Mouse (Mus musculus): ENCODE measurements at regions not wholly inside any gene's neighbourhood (a gene's known extent, or its start where the extent isn't known, plus 50 kb on each side); places are given as distances from the start of the nearest gene placed in this dataset.

DNA sequence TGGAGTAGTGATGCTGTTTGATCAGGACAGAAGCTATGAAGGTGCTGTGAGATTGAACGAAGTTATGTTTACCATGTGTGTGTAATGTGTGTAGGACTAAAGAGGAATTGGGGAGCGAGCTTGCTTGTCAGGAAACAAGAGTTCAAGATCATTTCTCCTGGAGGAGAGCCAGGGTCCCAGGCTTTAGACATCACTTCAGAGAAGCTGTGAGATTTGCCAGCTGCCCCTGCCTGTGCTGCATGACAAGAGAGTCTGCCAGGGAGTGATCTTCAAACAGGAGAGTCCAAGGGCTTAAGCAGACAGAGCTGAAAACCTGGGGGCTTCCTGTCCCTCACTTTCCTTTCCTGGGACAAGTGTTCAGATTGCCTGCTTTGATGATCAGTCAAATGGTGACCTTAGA is 818.3 kb downstream of the Tmem114 start:
- no peak overlapping the region for H3K9ac ChIP-seq (ENCODE audit: low read depth, low read length)
- H3K27ac ChIP-seq (ENCODE audit: low read length) = no peak overlapping the region
- H3K4me1 ChIP-seq (ENCODE audit: control insufficient read depth, insufficient read depth, low read length) = no peaks in the 10 kb centered on the region
- no peak for ATAC-seq
- H3K27me3 ChIP-seq (ENCODE audit: control insufficient read depth, insufficient read depth, low read depth, low read length) = no peaks in the 10 kb centered on the region
- H3K36me3 ChIP-seq (ENCODE audit: control insufficient read depth, insufficient read depth, low read length) = no peaks in the 10 kb centered on the region
- no peak overlapping the region for H3K4me2 ChIP-seq (ENCODE audit: low read length)
- H3K9me3 ChIP-seq (replicated peaks; ENCODE audit: control insufficient read depth, low read length, poor library complexity, severe bottlenecking) = no peaks in the 10 kb centered on the region
- H3K4me3 ChIP-seq (ENCODE audit: low read depth, low read length) = no peak overlapping the region
- 78% methylated on average over 2 of the region's 2 CpGs for WGBS

DNA sequence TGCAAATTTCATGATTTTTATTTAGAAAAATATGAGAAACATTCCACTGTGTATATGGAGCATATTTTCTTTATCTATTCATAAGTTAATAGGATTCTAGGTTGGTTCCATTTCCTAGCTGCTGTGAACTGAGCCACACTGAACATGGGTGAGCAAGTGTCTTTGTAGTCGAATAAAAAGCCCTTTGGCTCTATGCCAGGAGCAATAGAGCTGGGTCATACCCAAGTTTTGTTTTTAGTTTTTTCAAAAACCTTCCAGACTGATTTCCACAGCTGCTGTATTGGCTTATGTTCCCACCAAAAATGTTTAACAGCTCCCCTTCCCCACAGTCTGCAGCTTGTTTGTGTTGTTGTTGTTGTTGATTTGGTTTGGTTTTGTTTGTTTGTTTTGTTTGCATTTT is 822.5 kb downstream of the Tmem114 start:
- WGBS = 25% methylated on average over 1 of the region's 1 CpGs
- Histone ChIP-seq H3K27me3 (ENCODE audit: control insufficient read depth, insufficient read depth, low read depth, low read length) (no peaks in the 10 kb centered on the region), H3K4me1 (ENCODE audit: control insufficient read depth, insufficient read depth, low read length) (no peaks in the 10 kb centered on the region)

DNA sequence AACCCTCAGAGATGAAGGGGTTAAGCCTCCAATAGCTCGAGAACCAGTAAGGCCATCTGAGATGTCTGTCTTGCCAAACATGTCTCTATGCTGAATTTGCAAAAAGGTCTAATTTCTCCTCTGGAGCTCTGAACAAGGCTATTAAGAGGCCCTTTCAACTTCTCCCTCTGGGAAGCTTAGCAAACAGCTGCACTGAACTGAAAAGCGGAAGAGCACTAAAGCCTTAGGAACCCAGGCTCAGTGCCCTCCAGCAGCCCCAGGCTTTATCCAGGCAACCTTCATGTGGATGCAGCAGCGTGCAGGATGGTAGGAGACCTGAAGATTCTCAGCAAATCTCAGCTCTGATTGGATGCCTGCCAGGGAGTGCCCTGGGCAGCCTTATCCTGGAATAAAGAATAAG is 850.1 kb downstream of the Tmem114 start:
- 29% methylated on average over 3 of the region's 3 CpGs for WGBS
- no peak overlapping the region for H3K4me3 ChIP-seq (ENCODE audit: low read depth, low read length)
- no peaks in the 10 kb centered on the region for H3K27me3 ChIP-seq (ENCODE audit: control insufficient read depth, insufficient read depth, low read depth, low read length)
- H3K27ac ChIP-seq (ENCODE audit: low read length) = no peak overlapping the region
- no peak overlapping the region for H3K9ac ChIP-seq (ENCODE audit: low read depth, low read length)
- no peak for ATAC-seq
- no peaks in the 10 kb centered on the region for H3K36me3 ChIP-seq (ENCODE audit: control insufficient read depth, insufficient read depth, low read length)
- no peaks in the 10 kb centered on the region for H3K9me3 ChIP-seq (replicated peaks; ENCODE audit: control insufficient read depth, low read length, poor library complexity, severe bottlenecking)
- peaks cover 3% of the 10 kb centered on the region; the same call in 1 of the 2 replicates for H3K4me1 ChIP-seq (ENCODE audit: control insufficient read depth, insufficient read depth, low read length)
- no peak overlapping the region for H3K4me2 ChIP-seq (ENCODE audit: low read length)

More for the DNA sequence above, 822.5 kb downstream of the Tmem114 start:
- Histone ChIP-seq H3K36me3 (ENCODE audit: control insufficient read depth, insufficient read depth, low read length) (no peaks in the 10 kb centered on the region), H3K4me3 (ENCODE audit: low read depth, low read length) (no peak overlapping the region), H3K27ac (ENCODE audit: low read length) (no peak overlapping the region), H3K9me3 (replicated peaks; ENCODE audit: control insufficient read depth, low read length, poor library complexity, severe bottlenecking) (no peaks in the 10 kb centered on the region), H3K9ac (ENCODE audit: low read depth, low read length) (no peak overlapping the region), H3K4me2 (ENCODE audit: low read length) (no peak overlapping the region)
- no peak for ATAC-seq

DNA sequence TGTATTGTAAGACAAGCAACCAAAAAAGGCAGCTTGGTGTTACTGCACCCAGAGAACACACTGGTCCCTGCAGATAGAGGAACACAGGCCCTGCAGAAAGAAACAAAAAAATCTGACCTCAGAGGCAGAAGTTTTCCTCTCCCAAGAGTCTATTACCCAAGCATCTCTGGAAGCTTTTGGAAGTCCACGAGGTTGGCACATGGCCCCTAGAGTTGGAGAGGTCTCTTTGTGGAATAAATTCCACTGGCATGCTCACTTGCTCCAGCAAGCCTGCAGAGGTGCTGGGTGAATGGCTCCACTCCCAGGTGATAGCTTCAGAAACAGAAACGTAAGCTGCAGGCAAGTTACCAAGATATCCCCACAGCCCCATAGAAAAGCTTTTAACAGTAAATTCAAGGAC is 864.1 kb downstream of the Tmem114 start:
- Histone ChIP-seq H3K27ac (ENCODE audit: low read length) (no peak overlapping the region), H3K4me1 (ENCODE audit: control insufficient read depth, insufficient read depth, low read length) (no peaks in the 10 kb centered on the region), H3K36me3 (ENCODE audit: control insufficient read depth, insufficient read depth, low read length) (no peaks in the 10 kb centered on the region), H3K9me3 (replicated peaks; ENCODE audit: control insufficient read depth, low read length, poor library complexity, severe bottlenecking) (no peaks in the 10 kb centered on the region), H3K9ac (ENCODE audit: low read depth, low read length) (no peak overlapping the region), H3K4me2 (ENCODE audit: low read length) (no peak overlapping the region), H3K4me3 (ENCODE audit: low read depth, low read length) (no peak overlapping the region), H3K27me3 (ENCODE audit: control insufficient read depth, insufficient read depth, low read depth, low read length) (no peaks in the 10 kb centered on the region)
- no peak for ATAC-seq
- WGBS = 85% methylated on average over 2 of the region's 2 CpGs

DNA sequence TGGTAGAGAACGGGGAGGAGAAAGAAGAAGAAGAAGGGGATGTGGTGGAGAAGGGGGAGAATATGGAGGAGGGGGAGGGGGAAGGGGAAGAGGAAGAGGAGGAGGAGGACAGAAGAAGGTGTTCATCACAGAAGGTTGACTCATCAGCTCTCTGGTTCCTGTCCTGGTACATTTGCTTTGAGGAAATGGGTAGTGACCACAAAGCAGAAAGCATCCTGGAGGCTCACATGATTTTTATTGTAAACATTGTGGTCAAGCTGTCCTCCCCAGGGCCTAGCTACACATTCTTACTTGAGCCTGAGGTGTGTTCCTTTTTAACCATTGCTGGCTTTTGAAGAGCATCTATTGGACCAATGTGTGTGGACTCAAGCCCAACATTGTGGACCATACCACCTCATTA is 865.8 kb downstream of the Tmem114 start:
- no peak overlapping the region for H3K9ac ChIP-seq (ENCODE audit: low read depth, low read length)
- H3K4me2 ChIP-seq (ENCODE audit: low read length) = no peak overlapping the region
- H3K27me3 ChIP-seq (ENCODE audit: control insufficient read depth, insufficient read depth, low read depth, low read length) = no peaks in the 10 kb centered on the region
- H3K27ac ChIP-seq (ENCODE audit: low read length) = no peak overlapping the region
- H3K36me3 ChIP-seq (ENCODE audit: control insufficient read depth, insufficient read depth, low read length) = no peaks in the 10 kb centered on the region
- no peak overlapping the region for H3K4me3 ChIP-seq (ENCODE audit: low read depth, low read length)
- no peaks in the 10 kb centered on the region for H3K4me1 ChIP-seq (ENCODE audit: control insufficient read depth, insufficient read depth, low read length)
- 92% methylated on average over 1 of the region's 1 CpGs for WGBS
- H3K9me3 ChIP-seq (replicated peaks; ENCODE audit: control insufficient read depth, low read length, poor library complexity, severe bottlenecking) = no peaks in the 10 kb centered on the region
- no peak for ATAC-seq

DNA sequence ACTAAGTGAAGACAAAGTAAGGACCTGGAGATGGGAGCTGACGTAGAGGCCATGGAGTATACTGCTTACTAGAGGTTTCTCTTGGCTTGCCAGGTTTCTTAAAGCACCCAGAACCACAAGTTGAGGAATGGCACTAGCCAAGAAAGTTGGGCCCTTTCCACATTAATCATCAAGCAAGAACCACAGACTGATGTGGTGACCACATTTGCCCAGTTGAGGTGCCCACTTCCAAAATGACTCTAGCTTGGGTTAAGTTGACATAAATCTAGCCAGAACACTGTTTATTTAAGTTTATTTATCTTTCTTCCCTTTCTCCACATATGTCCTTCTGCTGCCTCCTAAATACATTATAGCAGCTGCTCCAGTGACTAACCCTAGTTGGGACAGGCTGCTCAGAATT is 866.3 kb downstream of the Tmem114 start:
- WGBS = 86% methylated on average over 1 of the region's 1 CpGs

DNA sequence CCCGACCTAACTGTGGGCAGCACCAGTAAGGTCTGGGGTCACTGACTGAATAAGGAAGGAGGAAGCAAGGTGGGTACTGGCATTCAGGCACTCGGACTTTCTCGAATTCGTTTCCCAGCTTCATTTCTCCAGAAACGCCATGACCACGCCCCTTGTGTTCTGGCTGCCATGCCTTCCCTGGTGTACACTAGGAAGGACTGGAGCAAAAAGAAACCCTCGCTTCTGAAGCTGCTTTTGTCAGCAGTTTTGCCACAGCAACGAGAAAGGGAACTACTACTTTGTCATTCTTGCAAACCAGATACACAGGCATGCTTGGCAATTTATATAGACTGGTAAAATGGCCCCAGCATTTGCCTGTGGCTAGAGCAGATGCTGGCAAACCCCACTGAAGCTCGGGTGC is 869.0 kb downstream of the Tmem114 start:
- no peak for ATAC-seq

More for the DNA sequence above, 866.3 kb downstream of the Tmem114 start:
- no peak overlapping the region for H3K27ac ChIP-seq (ENCODE audit: low read length)
- no peak overlapping the region for H3K9ac ChIP-seq (ENCODE audit: low read depth, low read length)
- H3K36me3 ChIP-seq (ENCODE audit: control insufficient read depth, insufficient read depth, low read length) = no peaks in the 10 kb centered on the region
- H3K4me1 ChIP-seq (ENCODE audit: control insufficient read depth, insufficient read depth, low read length) = no peaks in the 10 kb centered on the region
- no peak for ATAC-seq
- H3K4me2 ChIP-seq (ENCODE audit: low read length) = no peak overlapping the region
- no peaks in the 10 kb centered on the region for H3K9me3 ChIP-seq (replicated peaks; ENCODE audit: control insufficient read depth, low read length, poor library complexity, severe bottlenecking)
- H3K4me3 ChIP-seq (ENCODE audit: low read depth, low read length) = no peak overlapping the region
- no peaks in the 10 kb centered on the region for H3K27me3 ChIP-seq (ENCODE audit: control insufficient read depth, insufficient read depth, low read depth, low read length)

DNA sequence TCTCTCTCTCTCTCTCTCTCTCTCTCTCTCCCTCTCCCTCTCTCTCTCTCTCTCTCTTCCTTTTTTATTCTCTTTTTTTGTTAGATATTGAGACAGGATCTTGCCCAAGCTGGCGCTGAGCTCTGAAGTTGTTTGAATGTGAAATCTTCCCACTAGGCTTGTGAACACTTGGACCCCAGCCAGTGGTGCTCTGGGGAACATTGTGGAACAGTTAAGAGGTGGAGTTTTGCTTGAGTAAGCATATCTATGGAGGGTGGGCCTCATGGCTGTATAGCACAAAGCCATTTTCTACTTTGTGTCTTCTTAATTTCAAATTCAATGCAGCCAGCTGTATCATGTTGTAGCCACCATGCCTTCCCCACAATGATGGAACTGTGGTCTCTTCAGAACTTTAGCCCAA is 875.4 kb downstream of the Tmem114 start:
- H3K4me2 ChIP-seq (ENCODE audit: low read length) = no peak overlapping the region
- no peaks in the 10 kb centered on the region for H3K27me3 ChIP-seq (ENCODE audit: control insufficient read depth, insufficient read depth, low read depth, low read length)
- H3K9ac ChIP-seq (ENCODE audit: low read depth, low read length) = no peak overlapping the region
- H3K36me3 ChIP-seq (ENCODE audit: control insufficient read depth, insufficient read depth, low read length) = no peaks in the 10 kb centered on the region
- no peak overlapping the region for H3K27ac ChIP-seq (ENCODE audit: low read length)
- H3K4me1 ChIP-seq (ENCODE audit: control insufficient read depth, insufficient read depth, low read length) = 0 out of 2 replicates have a peak, but pooled peaks cover 2% of the 10 kb centered on the region
- no peak for ATAC-seq
- no peak overlapping the region for H3K4me3 ChIP-seq (ENCODE audit: low read depth, low read length)
- H3K9me3 ChIP-seq (replicated peaks; ENCODE audit: control insufficient read depth, low read length, poor library complexity, severe bottlenecking) = no peaks in the 10 kb centered on the region
- WGBS = 56% methylated on average over 1 of the region's 1 CpGs

More for the DNA sequence above, 869.0 kb downstream of the Tmem114 start:
- Histone ChIP-seq H3K9ac (ENCODE audit: low read depth, low read length) (no peak overlapping the region), H3K4me1 (ENCODE audit: control insufficient read depth, insufficient read depth, low read length) (no peaks in the 10 kb centered on the region), H3K27ac (ENCODE audit: low read length) (no peak overlapping the region), H3K36me3 (ENCODE audit: control insufficient read depth, insufficient read depth, low read length) (no peaks in the 10 kb centered on the region), H3K4me3 (ENCODE audit: low read depth, low read length) (no peak overlapping the region), H3K4me2 (ENCODE audit: low read length) (no peak overlapping the region), H3K27me3 (ENCODE audit: control insufficient read depth, insufficient read depth, low read depth, low read length) (no peaks in the 10 kb centered on the region), H3K9me3 (replicated peaks; ENCODE audit: control insufficient read depth, low read length, poor library complexity, severe bottlenecking) (no peaks in the 10 kb centered on the region)
- 93% methylated on average over 9 of the region's 9 CpGs for WGBS

DNA sequence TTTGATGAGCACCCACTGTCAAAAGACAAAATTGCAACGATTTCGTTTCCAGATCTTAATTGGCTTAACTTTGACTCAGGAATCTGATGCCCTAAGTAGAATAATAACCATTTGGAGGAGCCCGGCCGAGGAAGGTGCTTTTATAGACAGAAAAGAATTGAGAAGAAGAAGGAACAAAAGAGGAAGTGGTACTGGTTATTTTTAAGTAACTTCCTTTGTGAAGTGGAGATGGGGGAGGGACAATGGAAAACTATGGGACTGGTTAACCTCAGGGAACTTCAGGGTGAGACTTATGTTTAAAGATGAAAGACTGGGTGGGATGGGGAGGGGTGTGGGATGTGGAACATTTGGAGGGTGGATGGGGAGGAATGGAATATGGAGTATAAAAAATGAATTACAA is 880.9 kb downstream of the Tmem114 start:
- Histone ChIP-seq H3K9me3 (replicated peaks; ENCODE audit: control insufficient read depth, low read length, poor library complexity, severe bottlenecking) (no peaks in the 10 kb centered on the region), H3K36me3 (ENCODE audit: control insufficient read depth, insufficient read depth, low read length) (no peaks in the 10 kb centered on the region), H3K27ac (ENCODE audit: low read length) (no peak overlapping the region), H3K4me3 (ENCODE audit: low read depth, low read length) (no peak overlapping the region), H3K9ac (ENCODE audit: low read depth, low read length) (no peak overlapping the region), H3K4me2 (ENCODE audit: low read length) (no peak overlapping the region), H3K27me3 (ENCODE audit: control insufficient read depth, insufficient read depth, low read depth, low read length) (no peaks in the 10 kb centered on the region), H3K4me1 (ENCODE audit: control insufficient read depth, insufficient read depth, low read length) (peaks cover 2% of the 10 kb centered on the region; the same call in 1 of the 2 replicates)
- WGBS = 21% methylated on average over 4 of the region's 4 CpGs
- ATAC-seq = no peak

DNA sequence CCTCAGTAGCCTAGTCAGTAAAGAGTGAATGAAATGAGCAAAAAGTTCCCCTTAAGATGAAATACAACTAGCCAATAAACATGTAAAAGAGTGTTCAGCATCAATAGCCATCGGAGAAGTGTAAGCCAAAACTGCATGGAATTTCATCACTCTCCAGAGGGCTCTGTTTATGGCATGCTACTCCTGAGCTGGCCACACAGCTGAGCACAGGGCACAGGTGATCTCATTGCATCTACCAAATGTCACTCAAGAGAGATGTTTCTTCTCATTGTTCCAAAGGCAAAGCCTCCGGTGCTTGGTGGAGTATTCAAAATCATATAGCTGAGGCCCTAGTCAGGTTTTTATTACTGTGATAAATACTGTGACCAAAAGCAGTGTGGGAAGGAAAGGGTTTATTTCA is 895.1 kb downstream of the Tmem114 start:
- Histone ChIP-seq H3K9me3 (replicated peaks; ENCODE audit: control insufficient read depth, low read length, poor library complexity, severe bottlenecking) (no peaks in the 10 kb centered on the region), H3K27ac (ENCODE audit: low read length) (no peak overlapping the region), H3K4me1 (ENCODE audit: control insufficient read depth, insufficient read depth, low read length) (peaks cover 11% of the 10 kb centered on the region), H3K4me2 (ENCODE audit: low read length) (no peak overlapping the region), H3K9ac (ENCODE audit: low read depth, low read length) (no peak overlapping the region), H3K27me3 (ENCODE audit: control insufficient read depth, insufficient read depth, low read depth, low read length) (no peaks in the 10 kb centered on the region), H3K36me3 (ENCODE audit: control insufficient read depth, insufficient read depth, low read length) (no peaks in the 10 kb centered on the region), H3K4me3 (ENCODE audit: low read depth, low read length) (no peak overlapping the region)
- 86% methylated on average over 2 of the region's 2 CpGs for WGBS
- no peak for ATAC-seq
